Mouse (Mus musculus): Measurements from ENCODE around the gene Pltp. TPM values are rescaled to one million over a fixed set of nuclear protein-coding genes. Genes with fewer than 3 reads are reported as not detected.
A peak's percentile ranks its signal among the peaks of the same experiment; 100 is the strongest.

Gene Pltp
- polyA plus RNA-seq, 1 experiment, result 203 TPM

GRCm38 (mm10) chr2:164791841-164792261 lies 65.7 kb downstream of the Pltp start:
- Histone ChIP-seq H3K27ac (ENCODE audit: insufficient read depth, low read length) (peak overlapping the region; percentile 8; the same call in 1 of the 2 replicates), H3K27me3 (ENCODE audit: control insufficient read depth, insufficient read depth, low read length) (no peaks in the 10 kb centered on the region), H3K4me1 (ENCODE audit: control insufficient read depth, insufficient read depth, low read length) (peaks cover 27% of the 10 kb centered on the region), H3K4me3 (replicated peaks; ENCODE audit: insufficient read depth, low read depth, low read length) (no peak overlapping the region)
- TF ChIP-seq CTCF (IDR thresholded peaks at IDR 0.05; ENCODE audit: borderline replicate concordance, insufficient read depth, low read depth, low read length), result no peak
- no peak for TF ChIP-seq POLR2A (IDR thresholded peaks at IDR 0.05; ENCODE audit: borderline replicate concordance, insufficient read depth, low read length)
- 16% methylated on average over 18 of the region's 18 CpGs for WGBS
- DNase-seq, result peak; percentile 73 to 74

- H3K4me3 ChIP-seq (replicated peaks; ENCODE audit: insufficient read depth, low read depth, low read length), result no peak overlapping the region
- WGBS, result 81% methylated on average over 4 of the region's 4 CpGs
- H3K27me3 ChIP-seq (ENCODE audit: control insufficient read depth, insufficient read depth, low read length), result no peaks in the 10 kb centered on the region
- H3K4me1 ChIP-seq (ENCODE audit: control insufficient read depth, insufficient read depth, low read length), result peaks cover 27% of the 10 kb centered on the region
- DNase-seq, result no peak
- H3K27ac ChIP-seq (ENCODE audit: insufficient read depth, low read length), result no peak overlapping the region
- no peak for TF ChIP-seq CTCF (IDR thresholded peaks at IDR 0.05; ENCODE audit: borderline replicate concordance, insufficient read depth, low read depth, low read length)
- no peak for TF ChIP-seq POLR2A (IDR thresholded peaks at IDR 0.05; ENCODE audit: borderline replicate concordance, insufficient read depth, low read length)
These were observed 67.1 kb downstream of the Pltp start for GRCm38 (mm10) chr2:164790451-164790850.

Other genes with a start within 250 kb of the Pltp start
- gene Wfdc6b, start 244.2 kb downstream of the Pltp start, polyA plus RNA-seq (2012; rRNA removed), result 0.11 and 0.20 TPM in 2 replicates
- gene Wfdc8, start 244.1 kb downstream of the Pltp start, polyA plus RNA-seq (2012; rRNA removed), result 0.06 TPM in 1 of 2 replicates, not detected in the other
- not detected in 2 replicates for gene Wfdc16, start 218.9 kb downstream of the Pltp start, polyA plus RNA-seq (2012; rRNA removed)
- not detected in 2 replicates for gene Wfdc10, start 201.7 kb downstream of the Pltp start, polyA plus RNA-seq (2012; rRNA removed)
- gene Wfdc9, start 201.1 kb downstream of the Pltp start, polyA plus RNA-seq (2012; rRNA removed), result not detected in 2 replicates
- gene Wfdc11, start 183.6 kb downstream of the Pltp start, polyA plus RNA-seq (2012; rRNA removed), result not detected in 2 replicates
- gene Wfdc13, start 172.6 kb downstream of the Pltp start, polyA plus RNA-seq (2012; rRNA removed), result not detected in 2 replicates
- not detected in 2 replicates for gene Spint4, start 159.2 kb downstream of the Pltp start, polyA plus RNA-seq (2012; rRNA removed)
- gene Spint5, start 142.4 kb downstream of the Pltp start, polyA plus RNA-seq (2012; rRNA removed), result not detected in 2 replicates
- gene Wfdc3, start 111.8 kb downstream of the Pltp start, polyA plus RNA-seq (2012; rRNA removed), result 0.84 and 0.93 TPM in 2 replicates
- gene Dnttip1, start 111.7 kb downstream of the Pltp start, polyA plus RNA-seq (2012; rRNA removed), result 43.1 and 44.3 TPM in 2 replicates
- gene Ube2c, start 87.8 kb downstream of the Pltp start, polyA plus RNA-seq (2012; rRNA removed), result 0.55 and 1.0 TPM in 2 replicates
- 0.57 and 0.62 TPM in 2 replicates for gene Tnnc2, start 77.7 kb downstream of the Pltp start, polyA plus RNA-seq (2012; rRNA removed)
- gene Snx21, start 71.9 kb downstream of the Pltp start, polyA plus RNA-seq (2012; rRNA removed), result 70.7 and 70.8 TPM in 2 replicates
- gene Acot8, start 52.8 kb downstream of the Pltp start, polyA plus RNA-seq (2012; rRNA removed), result 36.5 and 39.3 TPM in 2 replicates
- gene Zswim3, start 52.6 kb downstream of the Pltp start, polyA plus RNA-seq (2012; rRNA removed), result 7.6 and 8.1 TPM in 2 replicates
- 19.4 and 20.0 TPM in 2 replicates for gene Zswim1, start 35.0 kb downstream of the Pltp start, polyA plus RNA-seq (2012; rRNA removed)
- 0.25 and 0.30 TPM in 2 replicates for gene Spata25, start 29.2 kb downstream of the Pltp start, polyA plus RNA-seq (2012; rRNA removed)
- 177 and 191 TPM in 2 replicates for gene Ctsa, start 24.8 kb downstream of the Pltp start, polyA plus RNA-seq (2012; rRNA removed)
- 6.1 and 6.3 TPM in 2 replicates for gene Neurl2, start 24.3 kb downstream of the Pltp start, polyA plus RNA-seq (2012; rRNA removed)
- gene Pcif1, start 21.6 kb upstream of the Pltp start, polyA plus RNA-seq (2012; rRNA removed), result 54.9 and 56.3 TPM in 2 replicates
- gene Zfp335, start 54.0 kb upstream of the Pltp start, polyA plus RNA-seq (2012; rRNA removed), result 32.0 and 34.7 TPM in 2 replicates
- gene Mmp9, start 83.1 kb upstream of the Pltp start, polyA plus RNA-seq (2012; rRNA removed), result 3.3 and 3.7 TPM in 2 replicates
- gene Slc12a5, start 103.1 kb upstream of the Pltp start, polyA plus RNA-seq (2012; rRNA removed), result 386 and 396 TPM in 2 replicates
- 54.9 and 56.7 TPM in 2 replicates for gene Ncoa5, start 177.2 kb upstream of the Pltp start, polyA plus RNA-seq (2012; rRNA removed)
- 2.1 TPM in 2 replicates for gene Cd40, start 197.9 kb upstream of the Pltp start, polyA plus RNA-seq (2012; rRNA removed)
- not detected in 2 replicates for gene 1700025C18Rik, start 233.0 kb upstream of the Pltp start, polyA plus RNA-seq (2012; rRNA removed)

All from cerebellum, adult 2 months (tissue).